Mouse (Mus musculus): ENCODE measurements around the gene Ldah.
"Not testable (repeated sequence)": the region's sequence is repeated elsewhere in the genome, so short reads cannot be mapped to it uniquely, and the experiment has no call there.

Ldah gene

GRCm38 (mm10) chr12:8207978-8208403 lies at the start of gene Ldah:
Gene Ldah (plus strand): TSS chr12:8208107.
- peak; percentile 90 for DNase-seq (ENCODE audit: low spot score)

GRCm38 (mm10) chr12:8167743-8168142 lies 40.2 kb upstream of the Ldah start:
- DNase-seq (ENCODE audit: low spot score): no peak

DNA sequence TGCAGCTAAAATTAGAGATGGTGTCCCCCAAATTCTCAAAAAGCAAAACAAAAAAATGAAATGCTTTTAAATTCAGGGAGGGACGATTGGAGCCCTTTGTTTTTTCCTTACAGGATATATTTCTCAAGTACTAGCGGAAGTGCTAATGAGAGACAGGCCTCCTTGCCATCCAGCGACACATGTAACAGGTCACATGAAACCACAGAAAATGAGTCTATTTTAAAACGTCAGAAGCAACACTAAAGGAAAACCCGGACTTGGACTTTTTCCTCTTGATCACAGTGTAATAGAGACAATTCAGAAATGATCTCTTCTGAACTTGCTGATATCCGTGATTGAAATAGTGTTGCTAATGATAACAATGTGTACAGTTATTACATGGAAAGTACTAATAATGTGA lies 27.0 kb upstream of the Ldah start:
- no peak for DNase-seq (ENCODE audit: low spot score)

DNA sequence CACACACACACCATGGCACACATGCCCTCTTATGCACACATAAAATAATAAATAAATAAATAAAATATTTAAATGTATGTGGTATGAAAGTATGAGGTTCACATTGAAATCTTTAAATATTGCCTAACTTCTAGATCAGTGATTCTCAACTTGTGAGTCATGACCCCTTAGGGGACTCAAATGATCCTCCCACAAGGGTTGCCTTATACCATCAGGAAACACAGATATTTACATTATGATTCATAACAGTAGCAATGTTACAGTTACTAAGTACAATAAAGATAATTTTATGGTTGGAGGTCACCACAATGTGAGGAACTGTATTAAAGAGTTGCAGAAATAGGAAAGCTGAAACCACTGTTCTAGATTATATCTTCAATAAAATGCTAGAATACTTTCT lies 26.2 kb upstream of the Ldah start:
- no peak for DNase-seq (ENCODE audit: low spot score)

GRCm38 (mm10) chr12:8184518-8184917 lies 23.4 kb upstream of the Ldah start:
- no peak for DNase-seq (ENCODE audit: low spot score)

- DNase-seq (ENCODE audit: low spot score): no peak
Measured at GRCm38 (mm10) chr12:8188161-8188560, 19.7 kb upstream of the Ldah start.

GRCm38 (mm10) chr12:8188796-8189535 lies 18.9 kb upstream of the Ldah start:
- DNase-seq (ENCODE audit: low spot score): not testable (repeated sequence)

DNA sequence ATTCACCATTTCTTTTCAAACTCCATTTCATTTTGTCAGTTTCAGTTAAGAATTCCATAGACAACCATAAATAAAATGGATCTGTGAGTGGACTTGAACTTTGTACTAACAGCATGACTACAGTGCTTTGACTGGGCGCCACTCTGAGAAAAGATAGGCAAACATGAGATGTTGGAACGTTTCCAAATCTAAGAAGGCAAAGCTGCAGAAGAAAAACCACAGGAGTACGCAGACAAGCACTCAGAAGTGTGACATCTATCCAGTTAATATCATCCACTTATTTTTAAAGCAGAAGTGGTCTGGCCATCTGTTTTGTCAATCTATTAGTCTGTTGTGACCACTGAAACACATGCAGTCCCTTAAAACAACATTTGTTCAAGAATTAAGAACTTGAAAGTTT lies 18.2 kb upstream of the Ldah start:
- no peak for DNase-seq (ENCODE audit: low spot score)

- DNase-seq (ENCODE audit: low spot score): no peak
Measured at GRCm38 (mm10) chr12:8205721-8206120, 2.2 kb upstream of the Ldah start.

- DNase-seq (ENCODE audit: low spot score): no peak
Measured at GRCm38 (mm10) chr12:8207578-8207977, 329 bp upstream of the Ldah start.

- no peak for DNase-seq (ENCODE audit: low spot score)
Measured at GRCm38 (mm10) chr12:8216392-8217280, 8.7 kb downstream of the Ldah start.

DNA sequence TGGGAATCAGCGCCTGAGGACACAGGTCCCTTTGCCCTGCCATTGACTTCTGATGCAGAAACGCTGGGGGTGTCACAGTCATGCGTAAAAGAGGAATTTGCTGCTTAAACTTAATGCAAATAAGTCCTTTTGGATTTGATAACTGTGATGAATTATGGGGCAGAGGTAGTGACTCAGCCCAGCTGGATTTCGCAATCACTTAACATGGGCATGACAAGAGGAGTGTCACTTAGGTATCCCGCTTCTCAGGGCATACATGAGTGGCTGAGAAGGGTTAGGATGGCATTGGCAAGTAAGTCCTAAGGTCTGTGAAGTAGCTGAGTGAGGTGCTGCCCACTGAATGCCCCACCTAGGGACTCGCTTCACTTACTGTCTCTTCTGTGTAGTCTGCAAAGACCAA lies 15.1 kb downstream of the Ldah start:
- DNase-seq (ENCODE audit: low spot score): no peak

DNA sequence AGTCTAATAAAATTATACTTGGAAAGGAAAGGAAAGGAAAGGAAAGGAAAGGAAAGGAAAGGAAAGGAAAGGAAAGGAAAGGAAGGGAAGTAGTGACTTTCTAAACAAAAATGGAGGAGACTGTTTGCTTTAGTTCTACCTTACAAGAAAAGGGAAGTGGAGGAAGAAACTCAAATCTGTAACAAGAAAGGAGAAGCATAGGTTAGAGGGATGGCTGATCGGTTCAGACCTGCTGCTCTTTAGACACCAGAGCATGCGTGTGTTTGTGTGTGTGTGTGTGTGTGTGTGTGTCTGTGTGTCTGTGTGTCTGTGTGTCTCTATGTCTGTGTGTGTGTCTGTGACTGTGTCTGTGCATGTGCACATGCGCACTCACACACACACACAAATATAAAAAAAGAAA lies 23.2 kb downstream of the Ldah start:
- DNase-seq (ENCODE audit: low spot score): no peak

DNA sequence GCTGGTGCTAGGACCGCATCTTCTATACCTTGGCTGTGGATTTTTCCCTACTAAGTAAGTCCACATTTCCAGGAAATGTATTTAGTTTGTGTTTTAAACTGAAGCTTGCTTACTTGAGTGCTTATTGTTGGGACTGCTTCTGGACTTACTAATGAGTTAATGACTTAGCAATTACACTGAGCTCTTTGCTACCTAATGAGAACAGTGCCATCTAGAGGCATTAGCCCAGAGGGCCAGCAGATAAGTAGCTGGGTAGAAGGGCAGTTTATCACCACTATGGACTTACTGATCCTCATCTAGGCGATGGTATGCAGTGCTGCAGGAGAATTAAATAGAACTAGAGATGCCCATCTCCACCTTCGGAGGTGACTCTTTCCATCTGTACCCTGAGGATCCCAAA lies 24.8 kb downstream of the Ldah start:
- no peak for DNase-seq (ENCODE audit: low spot score)

DNA sequence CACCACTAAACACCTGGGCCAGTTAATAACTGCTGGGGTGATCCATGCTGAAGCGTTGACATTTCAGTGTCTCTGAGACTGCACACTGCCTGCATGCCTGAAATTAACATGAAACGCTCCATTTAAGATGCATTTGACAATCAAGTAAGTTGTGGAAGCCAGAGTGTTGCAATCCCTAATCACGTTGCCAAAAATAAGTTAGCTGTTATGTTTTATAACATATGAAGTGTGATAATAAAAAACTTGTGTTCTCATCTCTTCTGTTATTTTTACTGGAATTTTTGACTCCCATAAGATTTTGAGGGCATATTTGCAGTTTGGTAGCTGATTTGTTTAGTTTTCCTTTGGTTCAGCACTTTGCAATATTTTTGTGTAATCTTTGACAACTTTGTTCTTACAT lies 34.3 kb downstream of the Ldah start:
- no peak for DNase-seq (ENCODE audit: low spot score)

GRCm38 (mm10) chr12:8244746-8245145 lies 36.8 kb downstream of the Ldah start:
- no peak for DNase-seq (ENCODE audit: low spot score)

DNA sequence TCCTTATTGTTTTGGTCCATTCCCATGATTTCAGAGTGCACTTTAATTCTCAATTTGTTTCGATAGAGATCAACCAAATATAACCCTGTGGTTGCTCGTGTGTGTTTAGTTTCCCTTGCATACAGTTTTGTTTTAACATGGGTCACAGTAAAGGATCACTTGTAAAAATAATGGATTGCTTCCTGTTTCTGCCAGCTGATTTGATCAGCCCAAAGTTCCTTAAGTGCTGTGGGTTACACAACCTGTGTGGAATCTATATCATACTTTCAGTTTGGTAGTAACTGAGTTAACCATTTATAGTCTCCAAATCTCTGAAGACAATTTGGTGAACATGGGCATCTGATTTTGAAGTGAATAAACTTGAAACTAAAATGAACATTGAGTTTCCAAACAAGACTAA lies 52.4 kb downstream of the Ldah start:
- DNase-seq (ENCODE audit: low spot score): no peak

DNA sequence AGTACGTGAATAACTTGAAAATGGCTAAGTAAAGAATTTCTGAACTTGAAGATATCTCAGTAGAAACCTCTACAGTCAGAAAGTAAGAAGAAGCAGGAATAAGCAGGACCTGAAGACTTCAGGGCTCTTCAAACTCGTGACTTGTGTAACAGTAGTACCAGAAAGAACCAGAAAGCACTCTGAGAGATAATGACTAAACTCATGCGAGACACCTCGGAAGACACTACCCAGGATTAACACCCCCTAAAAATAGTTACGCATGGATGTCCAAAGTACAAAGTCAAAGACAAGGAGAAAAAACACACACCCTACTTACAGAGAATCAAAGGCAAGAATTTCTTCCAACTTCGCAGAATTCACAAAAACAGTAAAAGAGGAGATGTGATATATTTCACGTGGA lies 58.4 kb downstream of the Ldah start:
- DNase-seq (ENCODE audit: low spot score): no peak

DNA sequence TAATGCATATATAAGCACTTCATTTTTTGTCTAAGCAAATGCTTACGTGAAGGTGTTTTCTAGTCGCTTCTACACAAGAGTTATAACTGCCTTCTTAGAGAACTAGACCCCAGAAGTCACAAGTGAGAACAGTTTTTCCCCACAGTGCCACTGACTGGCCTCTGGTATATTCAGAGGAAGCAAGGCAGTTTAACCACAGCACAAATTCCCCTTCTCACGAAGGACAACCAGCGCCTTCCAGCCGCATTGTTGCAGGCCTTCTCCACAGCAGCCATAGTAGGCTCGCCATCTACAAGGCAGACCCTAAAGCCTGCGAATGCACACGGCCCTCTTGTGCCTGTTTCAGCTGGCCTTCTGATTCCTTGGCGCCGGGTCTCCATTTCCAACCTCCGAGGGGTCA lies 61.7 kb downstream of the Ldah start:
- DNase-seq (ENCODE audit: low spot score): no peak

DNA sequence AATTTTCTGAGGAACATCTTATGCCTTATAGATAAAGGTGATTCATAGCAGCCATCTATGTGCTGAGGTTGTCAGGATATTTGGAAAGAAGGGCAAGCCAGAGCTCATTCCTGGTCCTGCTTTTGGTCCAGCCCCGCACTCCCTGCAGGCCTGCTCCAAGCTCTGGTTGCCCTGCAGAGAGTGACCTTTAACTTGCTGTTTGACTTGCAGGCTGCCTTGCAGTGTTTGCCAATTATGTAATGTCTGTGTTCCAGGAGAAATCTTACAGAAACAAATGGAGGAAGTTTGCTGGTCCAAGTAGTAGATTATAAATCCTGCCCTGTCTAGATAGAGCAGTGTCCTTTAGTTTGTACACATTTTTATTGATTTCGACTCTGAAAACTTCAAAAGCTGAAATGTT lies 63.5 kb downstream of the Ldah start:
- no peak for DNase-seq (ENCODE audit: low spot score)

- DNase-seq (ENCODE audit: low spot score): no peak
Measured at GRCm38 (mm10) chr12:8273471-8274171, 65.7 kb downstream of the Ldah start.

DNA sequence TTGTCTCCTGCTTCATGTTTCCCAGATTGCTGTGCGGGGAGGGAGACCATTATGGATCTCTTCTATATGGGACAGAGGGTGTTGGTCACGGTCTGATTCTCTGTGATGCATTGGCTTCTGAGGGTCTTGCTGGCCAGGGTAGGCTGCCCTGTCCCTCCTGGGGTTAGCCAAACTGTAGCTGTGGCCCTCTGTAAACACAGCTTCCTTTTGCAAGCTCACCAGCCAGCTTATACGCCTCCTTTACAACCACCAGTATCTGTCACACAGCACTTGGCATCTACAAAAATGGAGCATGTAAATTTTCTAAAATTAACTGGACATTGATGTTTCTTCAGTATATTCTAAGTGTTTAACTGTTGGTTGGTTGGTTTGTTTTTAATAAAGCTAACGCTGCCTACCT lies 67.5 kb downstream of the Ldah start:
- DNase-seq (ENCODE audit: low spot score): no peak

All from urinary bladder, postnatal 25 days (tissue).